Mouse (Mus musculus) brain, embryonic 18.5 days (tissue): Measurements from ENCODE around the gene 4930523C07Rik.

Experiments used
- DNase-seq: peaks from one replicate; pipeline ENCODE4 v3.0.0-alpha.2; 2012; ENCODE audit warnings: low read depth, low spot score

The 4930523C07Rik gene

GRCm38 (mm10) chr1:160045971-160046370 is 1.8 kb downstream of the 4930523C07Rik start:
- no peak for DNase-seq

GRCm38 (mm10) chr1:160046786-160047185 is 2.6 kb downstream of the 4930523C07Rik start:
- DNase-seq: no peak

- DNase-seq: no peak
Measured at GRCm38 (mm10) chr1:160047481-160047931, 3.3 kb downstream of the 4930523C07Rik start.

GRCm38 (mm10) chr1:160049131-160049880 is 5.1 kb downstream of the 4930523C07Rik start:
- no peak for DNase-seq

- DNase-seq: no peak
Measured at GRCm38 (mm10) chr1:160050898-160051297, 6.7 kb downstream of the 4930523C07Rik start.

- DNase-seq: no peak
Measured at GRCm38 (mm10) chr1:160052556-160053315, 8.6 kb downstream of the 4930523C07Rik start.

- no peak for DNase-seq
Measured at GRCm38 (mm10) chr1:160053510-160054305, 9.5 kb downstream of the 4930523C07Rik start.

- no peak for DNase-seq
Measured at GRCm38 (mm10) chr1:160054366-160055078, 10.3 kb downstream of the 4930523C07Rik start.

- DNase-seq: no peak
Measured at GRCm38 (mm10) chr1:160057657-160058056, 13.5 kb downstream of the 4930523C07Rik start.

- no peak for DNase-seq
Measured at GRCm38 (mm10) chr1:160059908-160060307, 15.7 kb downstream of the 4930523C07Rik start.

- no peak for DNase-seq
Measured at GRCm38 (mm10) chr1:160060542-160060941, 16.4 kb downstream of the 4930523C07Rik start.

- DNase-seq: no peak
Measured at GRCm38 (mm10) chr1:160061321-160061720, 17.1 kb downstream of the 4930523C07Rik start.

- no peak for DNase-seq
Measured at GRCm38 (mm10) chr1:160061725-160062366, 17.7 kb downstream of the 4930523C07Rik start.

GRCm38 (mm10) chr1:160064547-160065144 is 20.5 kb downstream of the 4930523C07Rik start:
- no peak for DNase-seq

GRCm38 (mm10) chr1:160078882-160079661 is 34.9 kb downstream of the 4930523C07Rik start:
- DNase-seq: no peak

- peak; percentile 34 for DNase-seq
Measured at GRCm38 (mm10) chr1:160080800-160081436, 36.7 kb downstream of the 4930523C07Rik start.

GRCm38 (mm10) chr1:160082647-160083046 is 38.5 kb downstream of the 4930523C07Rik start:
- no peak for DNase-seq

GRCm38 (mm10) chr1:160084239-160084638 is 40.1 kb downstream of the 4930523C07Rik start:
- DNase-seq: no peak

GRCm38 (mm10) chr1:160086651-160087050 is 42.5 kb downstream of the 4930523C07Rik start:
- DNase-seq: no peak
